Mouse (Mus musculus) CH12.LX (cell line): ENCODE measurements around the gene C8a. TPM values are rescaled to one million over a fixed set of nuclear protein-coding genes. Genes with fewer than 3 reads are reported as not detected.

Experiments used
- DNase-seq: peaks from one replicate; pipeline ENCODE4 v3.0.0-alpha.2; 2013; ENCODE audit errors: extremely low read depth
- H3K27ac ChIP-seq: 2 replicates; pipeline ENCODE4 v1.5.1; 2012; ENCODE audit warnings: low read depth, mild to moderate bottlenecking, control low read depth, moderate library complexity; ENCODE audit not compliant: insufficient read depth
- H3K27me3 ChIP-seq: replicated peaks from 2 replicates; pipeline ENCODE3; 2012; ENCODE audit warnings: inconsistent platforms
- H3K36me3 ChIP-seq, 2 experiments: replicated peaks in 1 of 2; 2 replicates each; pipeline versions ENCODE3 to v1.6.1; 2012; ENCODE audit warnings: inconsistent platforms in 1 of 2, low read length in 1 of 2, mild to moderate bottlenecking in 1 of 2, mixed read lengths in 1 of 2, moderate library complexity in 1 of 2; ENCODE audit not compliant: control insufficient read depth in 1 of 2, insufficient read depth in 1 of 2
- H3K4me1 ChIP-seq, 2 experiments: 2 replicates each; pipeline ENCODE4 v1.6.1; 2012; ENCODE audit warnings: inconsistent platforms in 1 of 2, moderate library complexity in 1 of 2; ENCODE audit not compliant: insufficient read depth in 2 of 2, control insufficient read depth in 1 of 2
- H3K4me2 ChIP-seq: 2 replicates; pipeline ENCODE4 v1.6.1; 2012; ENCODE audit warnings: low read depth, mild to moderate bottlenecking, control low read depth; ENCODE audit not compliant: poor library complexity, insufficient read depth, severe bottlenecking
- H3K4me3 ChIP-seq, 3 experiments: fragments of 150-350 bp in 1 of 3; sonication (generic) in 1 of 3; replicated peaks in 1 of 3; 2 replicates each; pipeline versions ENCODE3 to v1.5.1; 2011 to 2012; ENCODE audit warnings: low read depth in 2 of 3, low read length in 2 of 3, mild to moderate bottlenecking in 2 of 3, moderate library complexity in 2 of 3, control low read depth in 1 of 3, improper control_type of control experiment in 1 of 3, inconsistent platforms in 1 of 3, mixed read lengths in 1 of 3; ENCODE audit not compliant: poor library complexity in 1 of 3
- H3K79me2 ChIP-seq: replicated peaks from 2 replicates; pipeline ENCODE4 v1.6.1; 2012; ENCODE audit warnings: mild to moderate bottlenecking, moderate library complexity; ENCODE audit not compliant: control insufficient read depth, poor library complexity, insufficient read depth, severe bottlenecking; ENCODE audit errors: extremely low read depth
- H3K9ac ChIP-seq: 2 replicates; pipeline ENCODE4 v1.6.1; 2012; ENCODE audit warnings: low read depth, mild to moderate bottlenecking, control low read depth, moderate library complexity; ENCODE audit not compliant: insufficient read depth
- H3K9me3 ChIP-seq: replicated peaks from 2 replicates; pipeline ENCODE3; 2012; ENCODE audit warnings: low read length, inconsistent platforms, mixed read lengths
- CHD1 ChIP-seq: IDR thresholded peaks from 2 replicates; pipeline ENCODE4 v1.6.1; 2012; ENCODE audit warnings: low read depth, low read length, improper control_type of control experiment, inconsistent platforms
- CTCF ChIP-seq, 2 experiments: IDR thresholded peaks in 1 of 2; conservative IDR thresholded peaks in 1 of 2; 2 replicates each; pipeline ENCODE4 v1.5.1; 2011 to 2012; ENCODE audit warnings: low read depth in 2 of 2, low read length in 2 of 2, improper control_type of control experiment in 1 of 2, inconsistent platforms in 1 of 2, mild to moderate bottlenecking in 1 of 2, moderate library complexity in 1 of 2
- ELF1 ChIP-seq: IDR thresholded peaks from 2 replicates; pipeline ENCODE4 v1.6.1; 2014; ENCODE audit warnings: low read depth, mild to moderate bottlenecking, inconsistent platforms, low read length, improper control_type of control experiment
- GABPA ChIP-seq: IDR thresholded peaks from 2 replicates; pipeline ENCODE4 v1.6.1; 2012; ENCODE audit warnings: low read depth, low read length, improper control_type of control experiment, inconsistent platforms; ENCODE audit not compliant: insufficient replicate concordance
- JUND ChIP-seq: conservative IDR thresholded peaks from 2 replicates; pipeline ENCODE4 v1.6.1; 2011; ENCODE audit warnings: low read depth, low read length, improper control_type of control experiment
- KAT2A ChIP-seq: IDR thresholded peaks from 2 replicates; pipeline ENCODE4 v1.6.1; 2012; ENCODE audit warnings: low read length, improper control_type of control experiment, inconsistent platforms; ENCODE audit not compliant: insufficient replicate concordance
- MAFK ChIP-seq: IDR thresholded peaks from 2 replicates; pipeline ENCODE4 v1.6.1; 2011; ENCODE audit warnings: low read length, improper control_type of control experiment; ENCODE audit not compliant: insufficient replicate concordance
- MYC ChIP-seq: IDR thresholded peaks from 2 replicates; pipeline ENCODE4 v1.6.1; 2011; ENCODE audit warnings: low read depth, mild to moderate bottlenecking, improper control_type of control experiment, low read length
- NELFE ChIP-seq: IDR thresholded peaks from 2 replicates; pipeline ENCODE4 v1.6.1; 2011; ENCODE audit warnings: low read depth, low read length, improper control_type of control experiment
- PAX5 ChIP-seq: IDR thresholded peaks from 2 replicates; pipeline ENCODE4 v1.6.1; 2012; ENCODE audit warnings: low read length, inconsistent platforms, mixed read lengths
- POLR2A ChIP-seq: IDR thresholded peaks from 2 replicates; pipeline ENCODE4 v1.6.1; 2011; ENCODE audit warnings: low read depth, mild to moderate bottlenecking, improper control_type of control experiment, low read length
- POLR2AphosphoS2 ChIP-seq: IDR thresholded peaks from 2 replicates; pipeline ENCODE4 v1.6.1; 2011; ENCODE audit warnings: low read depth, low read length, improper control_type of control experiment
- RAD21 ChIP-seq: IDR thresholded peaks from 2 replicates; pipeline ENCODE4 v1.6.1; 2011; ENCODE audit warnings: low read depth, mild to moderate bottlenecking, low read length, improper control_type of control experiment, moderate library complexity
- SMC3 ChIP-seq: IDR thresholded peaks from 2 replicates; pipeline ENCODE4 v1.6.1; 2011; ENCODE audit warnings: low read depth, low read length, improper control_type of control experiment
- TBP ChIP-seq: conservative IDR thresholded peaks from 2 replicates; pipeline ENCODE4 v1.6.1; 2011; ENCODE audit warnings: low read depth, low read length, improper control_type of control experiment
- TCF12 ChIP-seq: IDR thresholded peaks from 2 replicates; pipeline ENCODE4 v1.6.1; 2014; ENCODE audit warnings: low read depth, mild to moderate bottlenecking, inconsistent platforms, low read length, improper control_type of control experiment
- USF1 ChIP-seq: IDR thresholded peaks from 2 replicates; pipeline ENCODE4 v1.6.1; 2014; ENCODE audit warnings: low read depth, mild to moderate bottlenecking, inconsistent platforms, low read length, improper control_type of control experiment
- ZC3H11A ChIP-seq: IDR thresholded peaks from 2 replicates; pipeline ENCODE4 v1.6.1; 2012; ENCODE audit warnings: low read depth, mild to moderate bottlenecking, inconsistent platforms, low read length, improper control_type of control experiment
- ZKSCAN1 ChIP-seq: IDR thresholded peaks from 2 replicates; pipeline ENCODE4 v1.6.1; 2012; ENCODE audit warnings: low read depth, inconsistent platforms, low read length, improper control_type of control experiment, borderline replicate concordance
- ZMIZ1 ChIP-seq: IDR thresholded peaks from 2 replicates; pipeline ENCODE4 v1.6.1; 2012; ENCODE audit warnings: low read depth, mild to moderate bottlenecking, inconsistent platforms, low read length, improper control_type of control experiment
- dilution Hi-C: fragments of 300-500 bp; cut with MboI; formaldehyde crosslinking; loops from 2 replicates; pipeline ENCODE4 v1.14.3; 2020; ENCODE audit warnings: low sequenced_read_pairs; ENCODE audit not compliant: extremely low pct_unique_long_range_greater_than_20kb, extremely low pct_ligation_motif_present
- in situ Hi-C: fragments of 300-500 bp; cut with MboI; formaldehyde crosslinking; loops from 3 replicates; pipeline ENCODE4 v1.14.3; 2019; ENCODE audit warnings: low sequenced_read_pairs, low pct_ligation_motif_present, low pct_unique_long_range_greater_than_20kb, mixed read lengths
- polyA plus RNA-seq: library from polyadenylated mRNA; unstranded; fragments of >175 nt; gene quantifications from 2 replicates; pipeline ENCODE4 v1.2.1, GENCODE M21; 2012; ENCODE audit warnings: low read depth; ENCODE audit not compliant: insufficient read length
- total RNA-seq, 2 experiments: library from RNA; depleted of rRNA; stranded (reverse); fragments of 300-350 nt in 1 of 2; fragments of >200 nt in 1 of 2; gene quantifications; 2 replicates each; pipeline ENCODE4 v1.2.3; 2012 to 2014

Gene C8a
- total and polyA plus RNA-seq, 3 experiments: 0.21 to 0.76 (median 0.40) TPM

GRCm38 (mm10) chr4:104893588-104893987, 17.4 kb upstream of the C8a start:
- in situ Hi-C loops (no loop called here), dilution Hi-C loops (no loop called here)
- Histone ChIP-seq H3K79me2 (no peaks in the 10 kb centered on the region), H3K9me3 (peaks cover 7% of the 10 kb centered on the region), H3K36me3 (no peaks in the 10 kb centered on the region), H3K4me2 (no peak overlapping the region), H3K27ac (no peak overlapping the region), H3K4me1 (peaks cover 0 to 18% of the 10 kb centered on the region in 2 experiments; a peak in 2 of 4 replicates), H3K4me3 (no peak overlapping the region), H3K9ac (no peak overlapping the region), H3K27me3 (no peaks in the 10 kb centered on the region)
- DNase-seq: no peak
- TF ChIP-seq JUND (no peak), GABPA (no peak), USF1 (no peak), SMC3 (no peak), RAD21 (no peak), POLR2AphosphoS2 (no peak), PAX5 (no peak), ZMIZ1 (no peak), KAT2A (no peak)

- Histone ChIP-seq H3K4me3 (no peak overlapping the region), H3K9me3 (peaks cover 10% of the 10 kb centered on the region), H3K4me1 (peaks cover 0 to 26% of the 10 kb centered on the region in 2 experiments; a peak in 2 of 4 replicates), H3K27me3 (no peaks in the 10 kb centered on the region), H3K27ac (no peak overlapping the region), H3K4me2 (no peak overlapping the region), H3K9ac (no peak overlapping the region), H3K36me3 (no peaks in the 10 kb centered on the region), H3K79me2 (no peaks in the 10 kb centered on the region)
- no peak for TF ChIP-seq MYC
- no peak for TF ChIP-seq NELFE
- no peak for TF ChIP-seq USF1
- TF ChIP-seq CTCF (conservative IDR thresholded peaks at IDR 0.05 in 1 of 2, IDR thresholded peaks at IDR 0.05 in 1 of 2; ENCODE audit: low read depth in 2 of 2, low read length in 2 of 2): no peak
- no peak for TF ChIP-seq TCF12
- TF ChIP-seq MAFK: no peak
- no peak for TF ChIP-seq ZKSCAN1
- no peak for TF ChIP-seq KAT2A
- TF ChIP-seq ZC3H11A: no peak
- TF ChIP-seq RAD21: no peak
- TF ChIP-seq POLR2A: no peak
- no peak for TF ChIP-seq CHD1
- no peak for TF ChIP-seq TBP
- TF ChIP-seq ELF1: no peak
- in situ Hi-C loops: no loop called here
- DNase-seq: no peak
- dilution Hi-C loops: no loop called here
Measured at GRCm38 (mm10) chr4:104891708-104892107, 15.5 kb upstream of the C8a start.
